Mouse (Mus musculus): ENCODE measurements around the gene Wdr91. TPM values are rescaled to one million over a fixed set of nuclear protein-coding genes. Genes with fewer than 3 reads are reported as not detected.
A peak's percentile ranks its signal among the peaks of the same experiment; 100 is the strongest.

The Wdr91 gene
- polyA plus RNA-seq, 1 experiment = 30.4 TPM

- WGBS = 48% methylated on average over 12 of the region's 12 CpGs
- Histone ChIP-seq H3K4me3 (replicated peaks; ENCODE audit: extremely low read depth, low read depth, low read length) (no peak overlapping the region), H3K4me1 (ENCODE audit: control insufficient read depth, insufficient read depth, low read length) (peaks cover 37% of the 10 kb centered on the region)
- TF ChIP-seq POLR2A (IDR thresholded peaks at IDR 0.05; ENCODE audit: borderline replicate concordance, extremely low read depth, low read depth, low read length) (no peak), CTCF (IDR thresholded peaks at IDR 0.05; ENCODE audit: insufficient read depth, low read length) (no peak)
- DNase-seq = peak; percentile 10
Observed at GRCm38 (mm10) chr6:34875966-34876834, 34.5 kb downstream of the Wdr91 start.

- peak; percentile 44 for DNase-seq
- Histone ChIP-seq H3K4me3 (replicated peaks; ENCODE audit: extremely low read depth, low read depth, low read length) (peak overlapping the region; percentile 37), H3K4me1 (ENCODE audit: control insufficient read depth, insufficient read depth, low read length) (peaks cover 38% of the 10 kb centered on the region)
- 50% methylated on average over 15 of the region's 15 CpGs for WGBS
- TF ChIP-seq CTCF (IDR thresholded peaks at IDR 0.05; ENCODE audit: insufficient read depth, low read length) = no peak
- no peak for TF ChIP-seq POLR2A (IDR thresholded peaks at IDR 0.05; ENCODE audit: borderline replicate concordance, extremely low read depth, low read depth, low read length)
Observed at GRCm38 (mm10) chr6:34875268-34875761, 35.4 kb downstream of the Wdr91 start.

- H3K4me1 ChIP-seq (ENCODE audit: control insufficient read depth, insufficient read depth, low read length) = peaks cover 48% of the 10 kb centered on the region
- WGBS = 25% methylated on average over 21 of the region's 21 CpGs
- TF ChIP-seq POLR2A (IDR thresholded peaks at IDR 0.05; ENCODE audit: borderline replicate concordance, extremely low read depth, low read depth, low read length) = no peak; the same call in 1 of the 2 replicates
- 0 out of 2 replicates have a peak, but pooled peaks have one; percentile 10 for TF ChIP-seq CTCF (IDR thresholded peaks at IDR 0.05; ENCODE audit: insufficient read depth, low read length)
- H3K4me3 ChIP-seq (replicated peaks; ENCODE audit: extremely low read depth, low read depth, low read length) = no peak overlapping the region
- peak; percentile 36 for DNase-seq
Observed at GRCm38 (mm10) chr6:34874101-34874921, 36.4 kb downstream of the Wdr91 start.

GRCm38 (mm10) chr6:34872871-34873270, 37.8 kb downstream of the Wdr91 start:
- Histone ChIP-seq H3K4me3 (replicated peaks; ENCODE audit: extremely low read depth, low read depth, low read length) (no peak overlapping the region), H3K4me1 (ENCODE audit: control insufficient read depth, insufficient read depth, low read length) (peaks cover 55% of the 10 kb centered on the region)
- DNase-seq = no peak
- WGBS = 51% methylated on average over 10 of the region's 10 CpGs
- no peak for TF ChIP-seq POLR2A (IDR thresholded peaks at IDR 0.05; ENCODE audit: borderline replicate concordance, extremely low read depth, low read depth, low read length)
- TF ChIP-seq CTCF (IDR thresholded peaks at IDR 0.05; ENCODE audit: insufficient read depth, low read length) = no peak

GRCm38 (mm10) chr6:34871929-34872328, 38.7 kb downstream of the Wdr91 start:
- no peak overlapping the region for H3K4me3 ChIP-seq (replicated peaks; ENCODE audit: extremely low read depth, low read depth, low read length)
- TF ChIP-seq POLR2A (IDR thresholded peaks at IDR 0.05; ENCODE audit: borderline replicate concordance, extremely low read depth, low read depth, low read length) (peak; percentile 35; the same call in 1 of the 2 replicates), CTCF (IDR thresholded peaks at IDR 0.05; ENCODE audit: insufficient read depth, low read length) (no peak)
- H3K4me1 ChIP-seq (ENCODE audit: control insufficient read depth, insufficient read depth, low read length) = peaks cover 62% of the 10 kb centered on the region

GRCm38 (mm10) chr6:34870724-34871123, 40.0 kb downstream of the Wdr91 start:
- H3K4me1 ChIP-seq (ENCODE audit: control insufficient read depth, insufficient read depth, low read length) = peaks cover 63% of the 10 kb centered on the region
- 58% methylated on average over 5 of the region's 5 CpGs for WGBS
- TF ChIP-seq CTCF (IDR thresholded peaks at IDR 0.05; ENCODE audit: insufficient read depth, low read length) (no peak), POLR2A (IDR thresholded peaks at IDR 0.05; ENCODE audit: borderline replicate concordance, extremely low read depth, low read depth, low read length) (no peak)
- no peak for DNase-seq
- no peak overlapping the region for H3K4me3 ChIP-seq (replicated peaks; ENCODE audit: extremely low read depth, low read depth, low read length)

More at GRCm38 (mm10) chr6:34871929-34872328, 38.7 kb downstream of the Wdr91 start:
- DNase-seq = no peak
- WGBS = 86% methylated on average over 7 of the region's 7 CpGs

- TF ChIP-seq CTCF (IDR thresholded peaks at IDR 0.05; ENCODE audit: insufficient read depth, low read length) (no peak), POLR2A (IDR thresholded peaks at IDR 0.05; ENCODE audit: borderline replicate concordance, extremely low read depth, low read depth, low read length) (no peak)
- no peak for DNase-seq
- Histone ChIP-seq H3K4me3 (replicated peaks; ENCODE audit: extremely low read depth, low read depth, low read length) (no peak overlapping the region), H3K4me1 (ENCODE audit: control insufficient read depth, insufficient read depth, low read length) (peaks cover 63% of the 10 kb centered on the region)
- WGBS = 70% methylated on average over 5 of the region's 5 CpGs
Observed at GRCm38 (mm10) chr6:34870136-34870535, 40.5 kb downstream of the Wdr91 start.

- TF ChIP-seq CTCF (IDR thresholded peaks at IDR 0.05; ENCODE audit: insufficient read depth, low read length) = no peak
- TF ChIP-seq POLR2A (IDR thresholded peaks at IDR 0.05; ENCODE audit: borderline replicate concordance, extremely low read depth, low read depth, low read length) = no peak
- H3K4me3 ChIP-seq (replicated peaks; ENCODE audit: extremely low read depth, low read depth, low read length) = no peak overlapping the region
Observed at GRCm38 (mm10) chr6:34869225-34869915, 41.3 kb downstream of the Wdr91 start.

More at GRCm38 (mm10) chr6:34869225-34869915, 41.3 kb downstream of the Wdr91 start:
- DNase-seq = no peak
- WGBS = 20% methylated on average over 13 of the region's 13 CpGs
- H3K4me1 ChIP-seq (ENCODE audit: control insufficient read depth, insufficient read depth, low read length) = peaks cover 59% of the 10 kb centered on the region

Measured in lung, adult 2 months (tissue).